Mouse (Mus musculus) ES-Bruce4 (cell line): ENCODE results near the gene Cacna2d2. TPM values are rescaled to one million over a fixed set of nuclear protein-coding genes. Genes with fewer than 3 reads are reported as not detected.
"Not testable (repeated sequence)": the region's sequence is repeated elsewhere in the genome, so short reads cannot be mapped to it uniquely, and the experiment has no call there.

Experiments
- H3K27ac ChIP-seq: 2 replicates; pipeline ENCODE4 v1.5.1; 2012; ENCODE audit warnings: low read length, inconsistent platforms; ENCODE audit not compliant: insufficient read depth
- H3K27me3 ChIP-seq: 2 replicates; pipeline ENCODE4 v1.6.1; 2012; ENCODE audit warnings: mild to moderate bottlenecking, low read length, inconsistent platforms; ENCODE audit not compliant: control insufficient read depth, poor library complexity, insufficient read depth, severe bottlenecking
- H3K36me3 ChIP-seq: 2 replicates; pipeline ENCODE4 v1.6.1; 2012; ENCODE audit warnings: inconsistent platforms, mild to moderate bottlenecking, low read length, moderate library complexity; ENCODE audit not compliant: control insufficient read depth, poor library complexity, insufficient read depth, severe bottlenecking
- H3K4me1 ChIP-seq: one replicate; pipeline ENCODE4 v1.8.1; 2011; ENCODE audit warnings: low read length; ENCODE audit not compliant: control insufficient read depth, insufficient read depth
- H3K4me3 ChIP-seq: 2 replicates; pipeline ENCODE4 v1.5.1; 2011; ENCODE audit warnings: low read depth, mild to moderate bottlenecking, low read length
- H3K9ac ChIP-seq: 2 replicates; pipeline ENCODE4 v1.6.1; 2012; ENCODE audit warnings: low read depth, mild to moderate bottlenecking, inconsistent platforms; ENCODE audit not compliant: poor library complexity, severe bottlenecking
- H3K9me3 ChIP-seq: replicated peaks from 2 replicates; pipeline ENCODE4 v1.6.1; 2012; ENCODE audit warnings: mild to moderate bottlenecking, low read length, inconsistent platforms; ENCODE audit not compliant: control insufficient read depth, poor library complexity, insufficient read depth, severe bottlenecking
- CTCF ChIP-seq: IDR thresholded peaks from one replicate; pipeline ENCODE4 v1.8.1; 2011; ENCODE audit warnings: low read depth, low read length
- EP300 ChIP-seq: IDR thresholded peaks from 2 replicates; pipeline ENCODE4 v1.6.1; 2011; ENCODE audit warnings: low read depth, low read length; ENCODE audit not compliant: insufficient read depth
- POLR2A ChIP-seq: IDR thresholded peaks from one replicate; pipeline ENCODE4 v1.8.1; 2011; ENCODE audit warnings: low read length; ENCODE audit not compliant: insufficient read depth
- polyA plus RNA-seq: library from polyadenylated mRNA; stranded (reverse); fragments of >200 nt; gene quantifications from 2 replicates; pipeline ENCODE4 v1.2.4, GENCODE M21; 2011; ENCODE audit warnings: low read depth; ENCODE audit not compliant: missing spikeins, insufficient read depth, insufficient read length

The Cacna2d2 gene
- polyA plus RNA-seq, 1 experiment = 3.2 TPM

- peak; percentile 31 for TF ChIP-seq CTCF
- peaks cover 12% of the 10 kb centered on the region for H3K36me3 ChIP-seq
- H3K4me1 ChIP-seq, H3K4me3 ChIP-seq, H3K9ac ChIP-seq, H3K27ac ChIP-seq, H3K9me3 ChIP-seq, H3K27me3 ChIP-seq: not testable (repeated sequence)
Measured at GRCm38 (mm10) chr9:107573774-107574173, 174.4 kb downstream of the Cacna2d2 start.

DNA sequence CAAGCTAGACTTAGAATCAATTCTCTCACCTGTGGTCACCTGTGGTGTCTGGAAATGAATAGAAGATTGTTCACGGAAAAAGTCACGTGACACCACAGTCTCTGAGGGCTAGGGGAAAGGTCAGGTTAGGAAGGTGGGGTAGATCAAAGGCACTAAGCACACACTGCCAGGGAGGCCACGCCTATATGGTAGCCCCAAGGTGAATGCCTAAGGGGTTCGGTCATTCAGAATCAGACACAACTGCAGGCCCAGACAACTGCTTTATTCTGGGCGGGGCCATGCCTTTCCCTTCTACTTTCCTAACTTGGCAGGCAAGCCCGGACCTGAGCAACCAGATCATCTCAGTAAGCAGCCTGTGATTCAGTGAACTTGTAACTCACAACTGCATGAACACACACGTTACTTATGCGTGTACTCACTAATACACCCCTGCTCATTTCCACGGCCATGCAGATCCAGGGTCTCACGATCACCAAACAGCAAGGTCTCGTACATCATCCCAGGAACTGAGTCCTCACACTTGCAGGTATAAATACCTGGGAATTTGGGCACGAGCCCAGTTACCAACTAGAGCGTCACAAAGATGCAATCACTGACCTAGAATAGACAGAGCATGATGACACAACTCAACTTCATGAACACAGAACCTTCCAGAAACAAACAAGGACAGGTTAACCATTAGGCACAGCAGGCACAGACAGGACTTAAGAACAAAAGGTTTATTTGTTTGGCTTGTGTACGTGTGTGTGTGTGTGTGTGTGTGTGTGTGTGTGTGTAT lies 176.4 kb downstream of the Cacna2d2 start:
- Histone ChIP-seq H3K9ac (peak overlapping the region; percentile 3), H3K27ac (peak overlapping the region; percentile 89), H3K27me3 (no peaks in the 10 kb centered on the region), H3K36me3 (peaks cover 12% of the 10 kb centered on the region), H3K9me3 (no peaks in the 10 kb centered on the region), H3K4me1 (peaks cover 2% of the 10 kb centered on the region), H3K4me3 (no peak overlapping the region)
- TF ChIP-seq POLR2A = no peak
- peak; percentile 96 for TF ChIP-seq EP300

GRCm38 (mm10) chr9:107576357-107577107 lies 177.1 kb downstream of the Cacna2d2 start, which contains the start of gene Hyal1:
Hyal1 (plus strand) TSS chr9:107576927.
- Histone ChIP-seq H3K27me3 (no peaks in the 10 kb centered on the region), H3K4me3 (peak within 1 kb of the TSS; percentile 85), H3K9me3 (no peaks in the 10 kb centered on the region)

GRCm38 (mm10) chr9:107577871-107578270 lies 178.5 kb downstream of the Cacna2d2 start:
- H3K9ac ChIP-seq = 0 out of 2 replicates have a peak overlapping the region, but pooled peaks have one; percentile 47
- H3K27me3 ChIP-seq = no peaks in the 10 kb centered on the region
- no peak overlapping the region for H3K27ac ChIP-seq
- H3K36me3 ChIP-seq = no peaks in the 10 kb centered on the region
- peaks cover 2% of the 10 kb centered on the region for H3K4me1 ChIP-seq
- H3K4me3 ChIP-seq = no peak overlapping the region; the same call in 1 of the 2 replicates
- H3K9me3 ChIP-seq = no peaks in the 10 kb centered on the region
- TF ChIP-seq POLR2A (no peak), EP300 (no peak), CTCF (no peak)

More at GRCm38 (mm10) chr9:107576357-107577107, 177.1 kb downstream of the Cacna2d2 start, which contains the start of gene Hyal1:
- Histone ChIP-seq H3K4me1 (peaks cover 2% of the 10 kb centered on the region), H3K36me3 (peaks cover 10% of the 10 kb centered on the region), H3K27ac (peak within 1 kb of the TSS; percentile 89), H3K9ac (peak within 1 kb of the TSS; percentile 47)
- no peak for TF ChIP-seq EP300
- TF ChIP-seq POLR2A = peak; percentile 60
- no peak for TF ChIP-seq CTCF

DNA sequence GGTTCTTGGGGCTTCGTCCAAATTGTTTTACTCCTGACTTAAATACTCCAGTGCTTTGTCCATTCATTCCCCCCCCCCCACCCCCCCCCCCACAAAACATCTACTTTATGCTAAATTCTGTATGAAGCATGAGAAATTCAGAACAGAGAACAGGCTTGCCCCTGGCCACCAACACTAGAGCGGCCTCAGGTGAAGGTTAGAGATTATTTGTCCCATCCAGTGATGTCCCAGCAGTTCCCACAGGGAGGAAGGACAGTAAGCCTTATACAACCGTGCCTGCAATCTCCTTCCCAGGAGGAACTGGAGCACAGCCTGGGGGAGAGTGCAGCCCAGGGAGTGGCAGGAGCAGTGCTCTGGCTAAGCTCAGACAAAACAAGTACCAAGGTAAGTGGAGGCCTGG lies 179.2 kb downstream of the Cacna2d2 start, which contains the start of gene Naa80:
Gene Naa80, plus strand, starts transcription at position 301 of the 400 bp plus-strand sequence.
- no peaks in the 10 kb centered on the region for H3K27me3 ChIP-seq
- H3K9ac ChIP-seq = no peak within 1 kb of the TSS
- peaks cover 2% of the 10 kb centered on the region for H3K4me1 ChIP-seq
- no peak within 1 kb of the TSS for H3K27ac ChIP-seq
- H3K4me3 ChIP-seq = no peak within 1 kb of the TSS; the same call in 1 of the 2 replicates
- TF ChIP-seq EP300 = no peak
- no peak for TF ChIP-seq CTCF
- no peak for TF ChIP-seq POLR2A
- H3K9me3 ChIP-seq = no peaks in the 10 kb centered on the region
- no peaks in the 10 kb centered on the region for H3K36me3 ChIP-seq

Other genes with a start within 250 kb of the Cacna2d2 start
- gene Dock3, start 167.7 kb upstream of the Cacna2d2 start, polyA plus RNA-seq = 4.5 and 6.3 TPM in 2 replicates
- gene Mapkapk3, start 109.7 kb upstream of the Cacna2d2 start, polyA plus RNA-seq = 71.8 and 74.9 TPM in 2 replicates
- gene Cish, start 103.6 kb upstream of the Cacna2d2 start, polyA plus RNA-seq = 12.6 and 13.7 TPM in 2 replicates
- 8.1 and 11.0 TPM in 2 replicates for gene Hemk1, start 61.3 kb upstream of the Cacna2d2 start, polyA plus RNA-seq
- gene 6430571L13Rik, start 59.0 kb upstream of the Cacna2d2 start, polyA plus RNA-seq = 0.30 and 0.43 TPM in 2 replicates
- gene Tmem115, start 134.3 kb downstream of the Cacna2d2 start, polyA plus RNA-seq = 10.7 and 11.6 TPM in 2 replicates
- 7.7 and 9.2 TPM in 2 replicates for gene Cyb561d2, start 142.6 kb downstream of the Cacna2d2 start, polyA plus RNA-seq
- 32.3 and 32.7 TPM in 2 replicates for gene Nprl2, start 142.6 kb downstream of the Cacna2d2 start, polyA plus RNA-seq
- not detected in 2 replicates for gene Zmynd10, start 147.7 kb downstream of the Cacna2d2 start, polyA plus RNA-seq
- gene Rassf1, start 151.9 kb downstream of the Cacna2d2 start, polyA plus RNA-seq = 23.7 and 24.8 TPM in 2 replicates
- gene Tusc2, start 163.6 kb downstream of the Cacna2d2 start, polyA plus RNA-seq = 23.5 and 25.3 TPM in 2 replicates
- 38.4 and 38.7 TPM in 2 replicates for gene Hyal2, start 168.3 kb downstream of the Cacna2d2 start, polyA plus RNA-seq
- gene Hyal1, start 177.3 kb downstream of the Cacna2d2 start, polyA plus RNA-seq = 25.8 and 29.7 TPM in 2 replicates
- 18.6 and 21.1 TPM in 2 replicates for gene Naa80, start 179.3 kb downstream of the Cacna2d2 start, polyA plus RNA-seq
- gene Hyal3, start 181.2 kb downstream of the Cacna2d2 start, polyA plus RNA-seq = 1.0 and 2.1 TPM in 2 replicates
- gene Ifrd2, start 188.0 kb downstream of the Cacna2d2 start, polyA plus RNA-seq = 43.8 and 45.3 TPM in 2 replicates
- gene Sema3b, start 209.6 kb downstream of the Cacna2d2 start, polyA plus RNA-seq = 15.4 and 16.5 TPM in 2 replicates
- gene Gnai2, start 235.8 kb downstream of the Cacna2d2 start, polyA plus RNA-seq = 266 and 284 TPM in 2 replicates